Mouse (Mus musculus): Measurements from ENCODE around the gene S100g.

The S100g gene

GRCm38 (mm10) chrX:162964383-162964782 is at the start of gene S100g:
TSS of gene S100g (minus strand) at chrX:162964599.
- DNase-seq (ENCODE audit: low spot score): no peak

GRCm38 (mm10) chrX:162992121-162992520 is 27.7 kb upstream of the S100g start:
- no peak for DNase-seq (ENCODE audit: low spot score)

GRCm38 (mm10) chrX:162991396-162991795 is 27.0 kb upstream of the S100g start:
- DNase-seq (ENCODE audit: low spot score): no peak

DNA sequence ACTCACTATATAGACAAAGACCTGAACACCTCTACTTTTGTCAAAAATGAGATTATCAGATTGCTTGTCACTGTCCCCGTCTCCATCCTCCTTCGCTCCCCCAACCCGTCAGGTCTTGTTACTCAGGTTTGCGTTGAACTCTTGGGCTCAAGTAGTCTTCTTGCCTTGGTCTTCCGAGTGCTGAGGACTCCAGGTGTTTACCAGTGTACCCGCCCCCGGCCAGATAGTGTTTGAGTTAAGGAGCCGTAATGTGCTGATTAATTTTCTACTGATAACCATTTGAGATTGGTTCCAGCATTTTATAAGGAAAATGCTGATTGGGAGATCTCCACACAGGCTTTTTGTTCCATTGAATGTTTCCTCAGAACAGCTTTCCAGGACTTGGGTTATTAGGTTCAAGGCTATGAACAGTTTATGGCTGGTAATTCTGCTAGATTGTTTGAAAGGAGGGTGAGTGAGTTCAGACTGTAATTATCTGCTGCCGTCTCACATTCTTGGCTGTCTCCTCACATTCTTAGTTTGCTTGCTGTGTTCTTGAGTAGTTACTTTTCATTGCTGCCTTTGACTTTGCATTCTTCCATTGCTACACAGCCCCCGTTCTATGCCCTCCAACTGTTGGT is 22.6 kb upstream of the S100g start:
- DNase-seq (ENCODE audit: low spot score): no peak

- no peak for DNase-seq (ENCODE audit: low spot score)
These were observed 11.8 kb upstream of the S100g start for GRCm38 (mm10) chrX:162976194-162976593.

GRCm38 (mm10) chrX:162967456-162967855 is 3.1 kb upstream of the S100g start:
- no peak for DNase-seq (ENCODE audit: low spot score)

- no peak for DNase-seq (ENCODE audit: low spot score)
These were observed 559 bp downstream of the S100g start for GRCm38 (mm10) chrX:162963840-162964239.

GRCm38 (mm10) chrX:162957921-162958320 is 6.5 kb downstream of the S100g start:
- no peak for DNase-seq (ENCODE audit: low spot score)

- DNase-seq (ENCODE audit: low spot score): peak; percentile 22
These were observed 14.5 kb downstream of the S100g start for GRCm38 (mm10) chrX:162949811-162950439.

DNA sequence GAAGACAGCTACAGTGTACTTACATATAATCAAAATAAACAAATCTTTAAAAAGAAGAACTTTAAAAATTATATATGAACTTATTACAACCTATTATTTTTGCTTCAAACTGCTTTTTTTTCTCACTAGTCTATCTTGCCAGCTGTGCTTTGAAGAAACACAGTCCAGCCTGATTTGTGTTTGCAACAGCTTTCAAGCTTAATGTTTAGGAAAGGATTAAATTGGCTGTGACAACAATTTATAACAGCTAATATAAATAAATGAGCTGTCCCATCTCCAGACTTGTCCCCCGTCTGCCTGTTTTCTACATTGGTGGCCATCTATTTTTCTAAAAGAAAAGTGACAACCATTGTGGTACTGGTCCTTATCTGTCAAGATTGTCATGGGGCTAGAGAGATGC is 22.4 kb downstream of the S100g start:
- no peak for DNase-seq (ENCODE audit: low spot score)

- DNase-seq (ENCODE audit: low spot score): no peak
These were observed 32.9 kb downstream of the S100g start for GRCm38 (mm10) chrX:162931467-162931866.

DNA sequence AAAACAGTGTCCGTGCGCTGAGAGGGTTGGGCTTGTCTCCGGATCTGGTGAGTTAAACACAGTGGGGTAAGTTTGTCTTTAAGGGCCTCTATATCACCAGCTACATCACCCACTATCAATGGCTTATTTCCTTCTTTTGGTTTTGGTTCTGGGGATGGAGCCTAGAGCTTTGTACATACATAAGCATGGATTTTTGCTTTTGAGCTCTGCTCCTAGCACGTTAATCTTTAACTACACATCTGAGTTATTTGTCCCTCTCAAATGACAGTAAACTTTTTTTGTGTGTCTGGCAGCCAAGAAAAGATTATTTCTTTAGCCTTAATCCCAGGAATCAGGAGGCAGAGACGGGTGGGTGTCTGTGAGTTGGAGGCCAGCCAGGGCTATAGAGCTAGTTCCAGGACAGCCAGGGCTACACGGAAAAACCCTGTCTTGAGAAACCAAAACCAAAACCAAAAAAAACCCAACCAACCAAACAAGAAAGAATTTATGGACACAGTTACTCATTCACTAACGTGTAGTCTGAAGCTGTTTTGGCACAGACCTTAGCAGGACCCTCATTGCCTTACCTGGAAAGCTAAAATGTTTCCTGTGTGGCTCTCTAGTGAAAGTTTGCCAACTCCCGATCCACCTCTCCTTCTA is 42.8 kb downstream of the S100g start:
- no peak for DNase-seq (ENCODE audit: low spot score)

GRCm38 (mm10) chrX:162915697-162916096 is 48.7 kb downstream of the S100g start:
- peak; percentile 45 for DNase-seq (ENCODE audit: low spot score)

DNA sequence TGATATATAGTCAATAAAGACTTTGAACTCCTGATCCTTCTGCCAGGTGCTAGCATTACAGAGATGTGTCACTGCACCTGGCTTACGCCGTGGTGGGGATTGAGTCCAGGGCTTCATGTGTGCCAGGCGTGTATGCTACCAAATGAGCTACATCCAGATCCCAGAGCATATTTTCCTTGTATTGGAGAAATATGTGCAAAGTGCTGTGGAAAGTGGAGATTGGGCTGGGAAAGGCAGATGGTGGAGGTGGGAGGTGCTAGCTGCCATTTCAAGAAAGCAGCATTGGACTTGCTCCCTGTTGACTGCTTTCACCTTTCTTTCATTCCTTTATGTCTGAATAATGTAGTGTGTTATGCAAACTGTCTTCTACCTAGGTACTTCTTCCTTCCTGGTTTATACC is 50.7 kb downstream of the S100g start:
- no peak for DNase-seq (ENCODE audit: low spot score)

Measured in urinary bladder, postnatal 14 days (tissue).